In the genomic region with DNA sequence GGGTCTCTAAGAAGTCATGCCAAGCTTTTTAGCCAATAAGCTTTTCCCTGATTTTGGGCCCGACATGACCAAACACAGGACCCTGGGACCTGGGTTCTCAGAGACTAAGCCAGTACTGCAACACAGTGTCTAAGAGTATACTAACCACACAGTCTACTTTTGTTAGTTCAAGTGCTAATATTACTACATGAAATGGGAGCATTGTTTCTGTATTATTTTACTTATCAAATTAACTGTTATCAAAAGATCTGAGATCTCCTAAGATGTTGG, we compare ENCODE assay signal across 23 mouse cellular contexts.
DNase-seq lines count a peak whose midpoint lies in the region; ATAC-seq and TF ChIP-seq lines count a peak whose summit lies in the region.
"Had no signal": no experiment of that assay in that cellular context is flagged by ENCODE, and none has a peak within 500 bp of the region (broad histone marks: within the 10 kb centered on the region; RNA-seq: fewer than 3 reads in every experiment).

No protein-coding gene starts in this region.

- H3K4me1 ChIP-seq in intestine, embryonic 14.5 days (replicated peaks; ENCODE audit: control insufficient read depth, insufficient read depth, low read length), result peaks cover 3% of the 10 kb centered on the region; the same call in 1 of the 2 replicates
- H3K4me1 ChIP-seq in intestine, postnatal 0 days (replicated peaks; ENCODE audit: control insufficient read depth, insufficient read depth, low read length), result no peaks in the 10 kb centered on the region
- H3K4me1 ChIP-seq in neural tube, embryonic 13.5 days (replicated peaks), result peaks cover 10% of the 10 kb centered on the region
- peaks cover 5% of the 10 kb centered on the region; the same call in 1 of the 2 replicates for H3K4me1 ChIP-seq in forebrain, embryonic 16.5 days (replicated peaks; ENCODE audit: control insufficient read depth, insufficient read depth, low read length)
- no peaks in the 10 kb centered on the region for H3K4me1 ChIP-seq in kidney, embryonic 16.5 days (ENCODE audit: insufficient read depth, low read length)
- H3K4me1 ChIP-seq: heart, embryonic 13.5 days; limb, embryonic 15.5 days; liver, embryonic 15.5 days had no signal

- DNase-seq in intestine, embryonic 14.5 days (ENCODE audit: low spot score), result no peak
- DNase-seq in neural tube, embryonic 10.5 days (ENCODE audit: extremely low spot score, low spot score), result no peak
- DNase-seq in liver, result no peak
- DNase-seq: adrenal gland, adult 2 months; cerebellum, adult 11-12 months; cerebellum, postnatal 10 days; gastrocnemius, postnatal 14 days; heart, adult 18-20 months; heart, postnatal 14 days; kidney, adult 2 months; kidney, postnatal 10 days; left cerebral cortex, postnatal 4 days; thymus, postnatal 14 days had no signal

- no peak for TF ChIP-seq CTCF in intestine, postnatal 0 days (IDR thresholded peaks at IDR 0.05; ENCODE audit: low read depth)

- peak overlapping the region; percentile 33; the same call in 1 of the 2 replicates for H3K27ac ChIP-seq in intestine, embryonic 14.5 days (ENCODE audit: low read depth)
- H3K27ac ChIP-seq in intestine, postnatal 0 days (ENCODE audit: low read depth, low read length), result no peak overlapping the region
- H3K27ac ChIP-seq in neural tube, embryonic 13.5 days (replicated peaks), result no peak overlapping the region
- no peak overlapping the region for H3K27ac ChIP-seq in forebrain, embryonic 16.5 days (ENCODE audit: low read length)
- H3K27ac ChIP-seq in kidney, embryonic 16.5 days (ENCODE audit: low read length), result no peak overlapping the region
- H3K27ac ChIP-seq: embryonic facial prominence, embryonic 10.5 days; heart, embryonic 13.5 days; limb, embryonic 15.5 days; liver, embryonic 15.5 days; macrophage had no signal

- H3K27me3 ChIP-seq in intestine, embryonic 14.5 days (replicated peaks; ENCODE audit: control insufficient read depth, insufficient read depth, low read length), result no peaks in the 10 kb centered on the region
- H3K27me3 ChIP-seq in intestine, postnatal 0 days (replicated peaks; ENCODE audit: control insufficient read depth, insufficient read depth, low read length), result no peaks in the 10 kb centered on the region
- H3K27me3 ChIP-seq in neural tube, embryonic 13.5 days, result no peaks in the 10 kb centered on the region
- H3K27me3 ChIP-seq in forebrain, embryonic 16.5 days (replicated peaks; ENCODE audit: control insufficient read depth, insufficient read depth, low read length), result no peaks in the 10 kb centered on the region
- no peaks in the 10 kb centered on the region for H3K27me3 ChIP-seq in kidney, embryonic 16.5 days (ENCODE audit: insufficient read depth, low read length)
- H3K27me3 ChIP-seq: heart, embryonic 13.5 days; limb, embryonic 15.5 days; liver, embryonic 15.5 days had no signal

- ATAC-seq in intestine, embryonic 14.5 days (replicated peaks; ENCODE audit: low FRiP score, low TSS enrichment, low read depth), result no peak
- no peak for ATAC-seq in intestine, postnatal 0 days
- ATAC-seq in neural tube, embryonic 13.5 days (ENCODE audit: low read depth), result peak; percentile 59; the same call in 1 of the 2 replicates
- peak; percentile 89; the same call in 1 of the 2 replicates for ATAC-seq in forebrain, embryonic 16.5 days
- ATAC-seq in kidney, embryonic 16.5 days (ENCODE audit: low FRiP score, low TSS enrichment), result no peak
- ATAC-seq: lung, postnatal 0 days had no signal

- H3K4me3 ChIP-seq in intestine, embryonic 14.5 days (ENCODE audit: low read depth, low read length), result no peak overlapping the region
- no peak overlapping the region for H3K4me3 ChIP-seq in intestine, postnatal 0 days (ENCODE audit: low read depth, low read length)
- no peak overlapping the region for H3K4me3 ChIP-seq in neural tube, embryonic 13.5 days
- no peak overlapping the region for H3K4me3 ChIP-seq in forebrain, embryonic 16.5 days (replicated peaks; ENCODE audit: low read length)
- H3K4me3 ChIP-seq in kidney, embryonic 16.5 days (ENCODE audit: low read length), result no peak overlapping the region
- H3K4me3 ChIP-seq: embryonic facial prominence, embryonic 10.5 days; heart, embryonic 13.5 days; limb, embryonic 15.5 days; liver, embryonic 15.5 days had no signal

- 58% methylated on average over 1 of the region's 1 CpGs for whole genome bisulfite sequencing in intestine, embryonic 14.5 days
- 61% methylated on average over 1 of the region's 1 CpGs for WGBS in intestine, postnatal 0 days
- 55% methylated on average over 1 of the region's 1 CpGs for WGBS in neural tube, embryonic 13.5 days
- 4% methylated on average over 1 of the region's 1 CpGs for WGBS in forebrain, embryonic 16.5 days
- WGBS in kidney, embryonic 16.5 days, result 86% methylated on average over 1 of the region's 1 CpGs

- no peak overlapping the region for H3K9ac ChIP-seq in intestine, embryonic 14.5 days (ENCODE audit: low read length)
- no peak overlapping the region for H3K9ac ChIP-seq in intestine, postnatal 0 days (ENCODE audit: low read depth, low read length)
- H3K9ac ChIP-seq in neural tube, embryonic 13.5 days, result no peak overlapping the region
- H3K9ac ChIP-seq in forebrain, embryonic 16.5 days (replicated peaks; ENCODE audit: low read depth, low read length), result no peak overlapping the region
- H3K9ac ChIP-seq in kidney, embryonic 16.5 days (replicated peaks; ENCODE audit: low read length), result no peak overlapping the region
- H3K9ac ChIP-seq: heart, embryonic 13.5 days; limb, embryonic 15.5 days; liver, embryonic 15.5 days had no signal

- no peaks in the 10 kb centered on the region for H3K36me3 ChIP-seq in intestine, embryonic 14.5 days (ENCODE audit: control insufficient read depth, insufficient read depth, low read length)
- no peaks in the 10 kb centered on the region for H3K36me3 ChIP-seq in intestine, postnatal 0 days (ENCODE audit: control insufficient read depth, insufficient read depth)
- no peaks in the 10 kb centered on the region for H3K36me3 ChIP-seq in neural tube, embryonic 13.5 days
- no peaks in the 10 kb centered on the region for H3K36me3 ChIP-seq in forebrain, embryonic 16.5 days (ENCODE audit: control insufficient read depth, insufficient read depth)
- no peaks in the 10 kb centered on the region for H3K36me3 ChIP-seq in kidney, embryonic 16.5 days (ENCODE audit: insufficient read depth, low read length)
- H3K36me3 ChIP-seq: embryonic facial prominence, embryonic 10.5 days; heart, embryonic 13.5 days; limb, embryonic 15.5 days; liver, embryonic 15.5 days had no signal

- H3K9me3 ChIP-seq in intestine, embryonic 14.5 days (ENCODE audit: control insufficient read depth, low read length), result no peaks in the 10 kb centered on the region
- H3K9me3 ChIP-seq in intestine, postnatal 0 days (ENCODE audit: control insufficient read depth), result no peaks in the 10 kb centered on the region
- no peaks in the 10 kb centered on the region for H3K9me3 ChIP-seq in neural tube, embryonic 13.5 days
- H3K9me3 ChIP-seq in forebrain, embryonic 16.5 days (ENCODE audit: control insufficient read depth, low read length), result no peaks in the 10 kb centered on the region
- peaks cover 4% of the 10 kb centered on the region; the same call in 1 of the 2 replicates for H3K9me3 ChIP-seq in kidney, embryonic 16.5 days (ENCODE audit: low read length)
- H3K9me3 ChIP-seq: embryonic facial prominence, embryonic 10.5 days; heart, embryonic 13.5 days; limb, embryonic 15.5 days; liver, embryonic 15.5 days had no signal

- no peak overlapping the region for H3K4me2 ChIP-seq in intestine, embryonic 14.5 days (ENCODE audit: low read length)
- H3K4me2 ChIP-seq in intestine, postnatal 0 days (replicated peaks; ENCODE audit: low read depth), result no peak overlapping the region
- H3K4me2 ChIP-seq in neural tube, embryonic 13.5 days, result no peak overlapping the region
- H3K4me2 ChIP-seq in forebrain, embryonic 16.5 days (ENCODE audit: low read length), result no peak overlapping the region
- no peak overlapping the region for H3K4me2 ChIP-seq in kidney, embryonic 16.5 days (replicated peaks; ENCODE audit: low read depth, low read length)
- H3K4me2 ChIP-seq: heart, embryonic 13.5 days; limb, embryonic 15.5 days; liver, embryonic 15.5 days had no signal

Comparison
In these comparisons a context has a peak if more than half of its experiments do, and no peak if none do; other contexts are left out.
1. ATAC-seq: peak in neural tube, embryonic 13.5 days (single experiment) and forebrain, embryonic 16.5 days (single experiment); none in intestine, embryonic 14.5 days (single experiment), intestine, postnatal 0 days (single experiment) and kidney, embryonic 16.5 days (single experiment).